Mouse (Mus musculus) ES-E14 (cell line): ENCODE data around the gene Zfp988. TPM values are rescaled to one million over a fixed set of nuclear protein-coding genes. Genes with fewer than 3 reads are reported as not detected.
"Not testable (repeated sequence)": the region's sequence is repeated elsewhere in the genome, so short reads cannot be mapped to it uniquely, and the experiment has no call there.

Experiments
- DNase-seq: peaks from one replicate; pipeline ENCODE4 v3.0.0-alpha.2; 2013; ENCODE audit warnings: low read depth, low spot score
- H3K27ac ChIP-seq: 2 replicates; pipeline ENCODE4 v1.5.1; 2012; ENCODE audit warnings: low read depth, mild to moderate bottlenecking, low read length, moderate library complexity, mixed read lengths; ENCODE audit not compliant: poor library complexity, insufficient read depth, severe bottlenecking
- H3K36me3 ChIP-seq: 2 replicates; pipeline ENCODE4 v1.6.1; 2012; ENCODE audit warnings: mild to moderate bottlenecking, low read length, moderate library complexity, mixed read lengths; ENCODE audit not compliant: control insufficient read depth, poor library complexity, insufficient read depth, severe bottlenecking
- H3K4me1 ChIP-seq, 2 experiments: fragments of 150-350 bp in 1 of 2; sonication (generic) in 1 of 2; 2 replicates each; pipeline ENCODE4 v1.6.1; 2012; ENCODE audit warnings: low read length in 2 of 2, mild to moderate bottlenecking in 1 of 2, mixed read lengths in 1 of 2; ENCODE audit not compliant: control insufficient read depth in 2 of 2, insufficient read depth in 2 of 2, poor library complexity in 1 of 2
- H3K4me3 ChIP-seq, 2 experiments: fragments of 150-350 bp in 1 of 2; sonication (generic) in 1 of 2; 2 replicates each; pipeline ENCODE4 v1.5.1; 2012; ENCODE audit warnings: low read length in 2 of 2, low read depth in 1 of 2, mild to moderate bottlenecking in 1 of 2, mixed read lengths in 1 of 2; ENCODE audit not compliant: insufficient read depth in 1 of 2, poor library complexity in 1 of 2, severe bottlenecking in 1 of 2
- H3K9ac ChIP-seq: 2 replicates; pipeline ENCODE4 v1.6.1; 2012; ENCODE audit warnings: low read depth, mild to moderate bottlenecking, low read length, mixed read lengths; ENCODE audit not compliant: poor library complexity, insufficient read depth, severe bottlenecking
- H3K9me3 ChIP-seq: fragments of 150-350 bp; sonication (generic); 2 replicates; pipeline ENCODE4 v1.6.1; 2012; ENCODE audit warnings: low read depth, mild to moderate bottlenecking, low read length; ENCODE audit not compliant: control insufficient read depth, insufficient read depth
- in situ Hi-C, 2 experiments: fragments of 600-800 bp; cut with MboI; formaldehyde crosslinking; loops; one replicate each; pipeline ENCODE4 v1.15.1; 2025; ENCODE audit warnings: low sequenced_read_pairs in 2 of 2, inconsistent platforms in 1 of 2; ENCODE audit not compliant: unreplicated experiment in 2 of 2
- total RNA-seq: library from RNA; depleted of rRNA; stranded (reverse); fragments of 300-350 nt; gene quantifications from 2 replicates; pipeline ENCODE4 v1.2.3, GENCODE M21; 2012; rRNA removed

Zfp988 gene
- total RNA-seq, result 85.5 and 88.8 TPM in 2 replicates

DNA sequence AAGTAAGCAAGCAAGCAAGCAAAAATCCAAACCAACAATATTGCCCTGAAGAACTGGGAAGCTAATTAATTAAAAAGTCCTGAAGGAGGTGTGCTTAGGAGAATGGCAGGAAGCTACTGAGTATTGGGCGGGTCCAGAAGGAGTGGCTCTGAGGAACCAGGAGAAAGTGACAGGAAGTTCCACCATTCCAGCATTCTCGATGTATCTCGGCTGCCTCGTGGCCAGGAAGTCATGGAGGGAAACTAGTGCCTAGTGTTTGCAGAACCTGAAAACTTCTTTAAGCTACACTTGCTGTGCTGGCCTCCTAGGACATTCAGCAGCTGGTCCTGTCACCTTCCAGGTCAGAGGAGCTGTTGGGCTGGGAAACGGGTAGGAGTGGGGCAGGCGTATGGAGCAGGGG is at the start of gene Zfp988:
Zfp988 (plus strand) TSS at position 239 of the 400 bp plus-strand sequence.
- peak within 1 kb of the TSS; percentile 12 to 31; a peak in 3 of 4 replicates for H3K4me3 ChIP-seq
- H3K27ac ChIP-seq, result peak within 1 kb of the TSS; percentile 2; the same call in 1 of the 2 replicates
- H3K9me3 ChIP-seq, H3K9ac ChIP-seq, DNase-seq, H3K36me3 ChIP-seq, H3K4me1 ChIP-seq, in situ Hi-C loops: not testable (repeated sequence)

DNA sequence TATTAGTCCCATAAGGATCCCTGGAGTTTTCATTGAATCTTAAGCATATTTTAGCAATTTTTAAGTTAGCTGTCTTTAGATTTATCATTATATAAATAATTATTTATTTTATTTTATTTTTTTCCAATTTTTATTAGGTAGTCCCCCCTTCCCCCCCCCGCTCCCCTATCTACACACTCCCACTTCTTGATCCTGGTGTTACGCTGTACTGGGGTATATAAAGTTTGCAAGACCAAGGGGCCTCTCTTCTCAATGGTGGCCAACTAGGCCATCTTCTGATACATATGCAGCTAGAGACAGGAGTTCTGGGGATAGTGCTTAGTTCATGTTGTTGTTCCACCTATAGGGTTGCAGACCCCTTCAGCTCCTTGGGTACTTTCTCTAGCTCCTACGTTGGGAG is 42.8 kb upstream of the Zfp988 start:
- H3K27ac ChIP-seq, in situ Hi-C loops, H3K4me1 ChIP-seq, H3K4me3 ChIP-seq, H3K36me3 ChIP-seq, H3K9me3 ChIP-seq, H3K9ac ChIP-seq, DNase-seq: not testable (repeated sequence)

DNA sequence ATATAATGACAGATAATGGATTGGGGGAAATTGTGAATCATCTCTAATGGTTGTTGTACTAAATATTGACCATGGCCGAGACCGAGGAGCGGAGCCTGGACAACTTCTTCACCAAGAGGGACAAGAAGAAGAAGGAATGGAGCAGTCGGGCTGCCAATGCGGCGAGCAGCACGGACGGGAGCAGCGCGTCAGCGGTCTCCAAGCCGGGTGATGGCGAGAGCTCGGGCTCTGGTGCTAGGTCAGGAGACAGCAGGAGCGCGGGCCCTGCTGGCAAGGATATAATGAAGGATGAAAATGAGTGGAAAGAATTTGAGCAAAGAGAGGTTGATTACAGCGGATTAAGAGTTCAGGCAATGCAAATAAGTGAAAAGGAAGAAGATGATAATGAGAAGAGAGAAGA is 38.2 kb upstream of the Zfp988 start:
- H3K9me3 ChIP-seq, DNase-seq: not testable (repeated sequence)

DNA sequence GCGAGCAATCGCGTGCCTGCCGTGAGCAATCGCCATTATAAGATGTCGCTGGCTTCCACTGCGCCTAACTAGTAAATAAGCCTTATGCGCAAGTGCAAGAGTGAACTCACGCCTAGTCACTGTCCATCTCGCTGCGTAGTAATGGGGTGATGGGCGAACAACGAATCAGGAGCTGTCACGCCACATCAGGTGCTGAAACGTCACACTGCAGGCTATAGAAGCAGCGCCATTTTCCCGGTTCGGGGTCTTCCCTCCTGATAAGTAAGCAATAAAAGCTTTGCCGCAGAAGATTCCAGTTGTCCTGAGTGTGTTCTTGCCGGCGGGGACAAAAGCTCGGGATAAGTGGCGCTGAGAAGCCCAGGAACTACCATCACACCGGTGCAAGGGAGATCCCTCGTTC is 36.7 kb upstream of the Zfp988 start:
- DNase-seq, H3K27ac ChIP-seq, H3K36me3 ChIP-seq, H3K9ac ChIP-seq, H3K9me3 ChIP-seq, in situ Hi-C loops, H3K4me3 ChIP-seq, H3K4me1 ChIP-seq: not testable (repeated sequence)

More for the DNA sequence above, 38.2 kb upstream of the Zfp988 start:
- H3K9ac ChIP-seq, H3K4me3 ChIP-seq, H3K36me3 ChIP-seq, H3K27ac ChIP-seq, H3K4me1 ChIP-seq, in situ Hi-C loops: not testable (repeated sequence)

DNA sequence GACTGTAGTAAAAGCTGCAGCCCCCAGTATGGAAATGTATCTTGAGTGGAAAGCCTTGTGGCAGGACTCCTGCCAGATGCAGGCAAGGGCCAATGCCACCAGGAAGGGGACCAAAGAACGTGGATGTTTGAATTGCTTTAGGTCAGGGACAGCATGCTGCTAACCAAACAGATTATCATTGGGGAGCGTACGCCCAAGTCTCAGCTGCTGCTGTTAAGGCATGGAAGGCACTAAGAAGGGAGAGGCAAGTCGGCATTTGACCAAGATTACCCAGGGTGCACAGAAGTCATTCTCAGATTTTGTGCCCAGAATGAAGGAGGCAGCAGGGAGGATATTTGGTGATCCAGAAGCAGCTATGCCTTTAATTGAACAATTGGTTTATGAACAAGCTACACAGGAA is 35.4 kb upstream of the Zfp988 start:
- H3K4me1 ChIP-seq, in situ Hi-C loops, H3K9ac ChIP-seq, H3K27ac ChIP-seq, H3K36me3 ChIP-seq, DNase-seq, H3K4me3 ChIP-seq, H3K9me3 ChIP-seq: not testable (repeated sequence)

DNA sequence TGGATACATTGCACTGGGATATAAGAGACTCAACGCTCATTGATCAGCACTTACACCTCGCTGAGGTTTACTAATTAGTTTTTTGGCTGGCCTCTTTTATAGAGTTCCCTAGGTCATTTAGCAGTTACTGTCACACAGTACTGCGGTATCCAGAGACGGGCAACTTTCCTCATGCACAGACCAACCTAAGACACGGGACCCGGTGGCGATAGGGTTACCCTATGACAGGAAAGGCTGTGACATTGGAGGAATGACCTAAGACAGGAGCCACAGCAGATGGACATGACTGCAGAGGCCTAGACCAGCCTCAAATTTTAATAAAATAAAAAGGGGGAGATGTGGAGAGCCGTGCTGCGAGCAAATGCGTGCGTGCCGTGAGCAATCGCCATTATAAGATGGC is 33.9 kb upstream of the Zfp988 start:
- in situ Hi-C loops, H3K9ac ChIP-seq, H3K4me3 ChIP-seq, H3K9me3 ChIP-seq, H3K36me3 ChIP-seq, DNase-seq, H3K27ac ChIP-seq, H3K4me1 ChIP-seq: not testable (repeated sequence)
